Mouse (Mus musculus) kidney, adult 9 months (tissue): ENCODE results near the gene Gtf3c4.

Experiments
- DNase-seq: peaks from one replicate; pipeline ENCODE4 v3.0.0; 2022

Gtf3c4 gene

DNA sequence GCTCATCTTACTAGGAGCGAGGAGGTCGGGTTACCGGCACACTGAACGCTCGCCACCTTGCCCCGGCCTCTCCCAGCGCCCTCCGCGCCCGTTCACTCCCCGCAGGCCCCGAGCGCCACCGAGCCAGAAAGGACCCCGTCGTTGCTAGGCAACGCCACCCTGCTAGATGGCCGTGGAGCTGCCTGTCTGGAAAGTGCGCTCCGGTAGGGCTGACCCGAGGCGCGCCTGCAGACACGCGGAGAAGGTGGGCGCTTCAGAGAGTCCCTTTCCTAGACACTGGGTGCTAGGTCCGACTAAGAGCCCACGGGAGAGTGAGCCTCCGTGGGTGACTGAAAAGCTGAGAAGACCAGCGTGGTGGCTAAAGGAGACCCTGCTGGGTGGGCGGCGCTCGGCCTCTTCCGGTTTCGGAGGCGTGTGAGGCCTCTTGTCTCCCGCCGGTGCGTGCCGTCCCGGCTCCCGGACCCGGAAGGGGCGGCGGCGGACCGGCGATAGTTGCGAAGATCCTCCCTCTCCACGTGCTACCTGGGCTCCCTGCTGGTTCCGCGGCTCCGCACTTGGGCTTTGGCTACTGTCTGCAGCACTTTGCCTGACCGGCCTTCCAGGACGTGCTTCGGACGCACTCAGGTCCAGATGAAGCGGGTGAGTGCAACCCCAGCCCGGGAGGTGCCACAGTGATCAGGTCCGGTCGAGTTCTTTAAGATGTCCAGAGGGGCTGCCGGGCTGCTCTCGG lies at the start of gene Gtf3c4, which contains the start of gene Ddx31:
Gene Gtf3c4 (minus strand): TSS at position 139 of the 730 bp plus-strand sequence.
Gene Ddx31 (plus strand): TSS at position 185 of the 730 bp plus-strand sequence.
- DNase-seq: peak; percentile 93

DNA sequence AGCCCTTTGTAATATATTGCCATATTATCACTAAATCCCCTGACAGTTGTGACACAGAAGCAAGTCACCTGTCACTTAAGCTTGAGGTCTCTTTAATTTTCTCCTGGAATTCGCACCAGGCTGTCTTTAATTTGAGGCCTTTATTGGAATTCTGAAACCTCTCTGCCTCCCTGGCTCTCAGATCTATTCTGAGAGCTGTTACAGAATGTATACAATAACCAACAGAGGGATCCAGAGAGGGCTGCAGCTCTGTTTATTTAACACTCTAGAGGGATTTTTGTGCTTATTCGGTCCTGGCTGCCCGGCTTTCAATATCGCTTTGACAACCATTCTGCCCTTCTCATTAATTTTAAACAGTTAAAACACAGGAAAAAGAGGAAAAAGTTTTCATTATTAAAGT lies 44.8 kb upstream of the Gtf3c4 start:
- DNase-seq: no peak

DNA sequence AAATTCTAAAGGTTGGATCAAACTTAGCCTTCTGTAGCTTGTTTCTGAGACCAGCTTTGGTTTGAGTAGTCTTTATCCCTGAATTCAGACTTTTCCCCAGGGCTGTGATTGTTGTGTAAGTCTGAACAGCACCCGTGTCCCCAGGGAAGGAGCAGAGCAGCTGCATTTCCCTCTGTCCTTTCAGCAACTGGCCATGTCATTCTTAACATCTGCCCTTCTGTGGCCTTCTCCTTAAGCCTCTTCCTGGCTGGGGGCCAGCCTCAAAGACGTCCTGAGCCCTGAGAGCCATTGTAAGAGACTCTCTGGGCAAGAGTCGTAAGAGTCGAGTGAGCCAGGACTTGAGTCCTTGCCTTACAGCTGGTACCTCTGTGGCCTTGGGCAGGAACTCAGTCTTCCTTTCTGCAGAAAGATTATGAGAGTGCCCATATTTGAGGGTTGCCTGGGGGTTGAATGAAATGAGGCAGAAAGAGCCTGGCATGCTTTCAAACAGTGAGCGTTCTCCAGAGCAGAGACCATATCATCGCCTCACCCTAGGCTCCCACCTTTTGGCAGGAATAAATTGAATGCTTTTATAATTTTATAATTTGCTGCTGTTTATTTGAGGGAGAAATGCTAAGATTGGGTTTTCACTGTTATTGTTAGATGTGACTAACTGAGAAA lies 42.8 kb upstream of the Gtf3c4 start:
- no peak for DNase-seq

DNA sequence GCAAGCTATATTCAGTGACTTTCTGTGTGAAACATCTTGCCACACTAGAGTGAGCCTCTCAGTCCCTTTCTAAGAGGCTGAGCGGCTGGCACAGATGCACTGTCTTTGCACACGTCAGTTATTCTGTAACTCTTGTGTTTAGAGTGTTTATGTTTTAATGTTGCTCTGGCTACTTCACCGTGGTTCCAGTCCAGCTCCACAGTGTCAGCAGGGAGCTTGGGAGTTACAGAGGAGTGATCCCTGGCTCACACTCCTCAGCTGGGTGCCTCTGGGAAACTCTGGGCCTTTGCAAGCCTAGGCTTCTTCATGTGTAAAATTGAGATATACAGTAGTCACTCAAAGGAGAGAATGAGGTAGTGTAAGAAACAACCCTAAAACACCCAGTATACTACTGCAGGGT lies 41.9 kb upstream of the Gtf3c4 start:
- no peak for DNase-seq

DNA sequence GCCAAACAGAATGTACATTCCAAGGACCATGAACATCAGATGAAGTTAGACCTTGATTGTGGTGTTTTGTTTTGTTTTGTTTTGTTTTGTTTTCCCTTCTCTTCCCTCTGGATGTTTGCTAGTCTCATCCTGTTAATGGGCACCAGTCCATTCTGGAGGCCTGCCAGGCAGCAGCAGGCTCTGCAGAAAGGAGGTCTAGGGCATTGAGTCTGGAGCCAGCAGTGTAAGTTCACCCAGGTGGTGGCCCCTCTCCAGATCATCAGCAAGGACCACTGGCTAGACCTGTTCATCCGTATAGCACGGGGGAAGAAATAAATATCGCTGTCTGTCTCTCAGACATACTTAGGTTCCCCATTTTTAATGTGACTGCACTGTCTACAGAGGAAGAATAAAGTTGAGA lies 41.1 kb upstream of the Gtf3c4 start:
- DNase-seq: no peak

DNA sequence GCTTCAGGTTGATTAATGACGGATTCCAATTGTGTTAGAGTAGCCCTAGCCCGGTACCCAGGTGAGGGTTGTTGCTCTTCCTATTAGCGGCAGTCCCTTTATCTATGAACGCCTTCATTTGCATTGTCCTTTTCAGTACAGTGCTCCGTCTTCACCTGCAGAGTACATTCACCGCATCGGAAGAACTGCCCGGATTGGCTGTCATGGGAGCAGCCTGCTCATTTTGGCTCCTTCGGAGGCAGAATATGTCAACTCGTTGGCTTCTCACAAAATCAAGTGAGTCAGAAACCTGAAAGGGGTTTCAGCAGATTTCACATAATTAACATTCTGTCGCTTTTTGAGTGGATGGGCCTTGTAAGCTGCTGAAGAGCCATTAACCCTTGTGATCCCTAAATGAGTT lies 35.4 kb upstream of the Gtf3c4 start:
- DNase-seq: no peak

DNA sequence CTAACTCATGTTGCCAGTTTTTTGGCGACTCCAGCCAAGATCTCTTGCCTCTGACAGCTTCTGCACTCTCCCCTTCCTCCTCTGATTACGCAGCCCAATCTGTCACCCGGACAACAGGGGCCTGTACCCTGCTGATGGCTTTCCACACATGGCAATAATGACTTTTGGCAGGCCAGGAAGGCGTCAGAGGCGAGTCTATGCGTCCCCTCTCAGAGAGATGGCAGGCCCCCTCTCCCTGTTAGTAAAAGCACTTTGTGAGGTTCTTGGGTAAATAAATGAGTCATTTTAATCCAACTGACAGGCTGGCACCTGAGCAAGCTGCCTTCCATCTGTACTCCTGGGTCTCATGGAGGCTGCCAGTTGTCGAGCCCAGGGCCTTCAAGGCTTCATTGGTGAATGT lies 27.3 kb upstream of the Gtf3c4 start:
- no peak for DNase-seq

DNA sequence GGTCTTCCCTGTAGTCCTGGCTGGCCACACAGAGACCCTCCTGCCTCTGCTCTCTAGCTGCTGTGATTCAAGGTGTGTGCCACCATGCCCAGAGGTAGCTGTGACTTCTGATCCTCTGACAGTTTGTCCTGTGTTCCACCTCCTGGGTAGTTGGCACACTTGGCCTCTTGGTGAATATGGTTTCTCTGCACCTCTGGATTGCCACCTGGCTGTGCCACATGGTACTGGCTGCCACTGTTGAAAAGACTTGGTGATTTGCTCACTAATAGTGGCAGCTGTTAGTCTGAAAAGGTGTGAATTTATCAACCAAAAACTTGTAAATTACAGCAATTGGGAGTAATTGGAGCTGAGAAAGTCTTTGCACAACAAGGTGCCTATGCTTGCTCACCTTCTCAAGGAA lies 23.7 kb upstream of the Gtf3c4 start:
- DNase-seq: no peak

DNA sequence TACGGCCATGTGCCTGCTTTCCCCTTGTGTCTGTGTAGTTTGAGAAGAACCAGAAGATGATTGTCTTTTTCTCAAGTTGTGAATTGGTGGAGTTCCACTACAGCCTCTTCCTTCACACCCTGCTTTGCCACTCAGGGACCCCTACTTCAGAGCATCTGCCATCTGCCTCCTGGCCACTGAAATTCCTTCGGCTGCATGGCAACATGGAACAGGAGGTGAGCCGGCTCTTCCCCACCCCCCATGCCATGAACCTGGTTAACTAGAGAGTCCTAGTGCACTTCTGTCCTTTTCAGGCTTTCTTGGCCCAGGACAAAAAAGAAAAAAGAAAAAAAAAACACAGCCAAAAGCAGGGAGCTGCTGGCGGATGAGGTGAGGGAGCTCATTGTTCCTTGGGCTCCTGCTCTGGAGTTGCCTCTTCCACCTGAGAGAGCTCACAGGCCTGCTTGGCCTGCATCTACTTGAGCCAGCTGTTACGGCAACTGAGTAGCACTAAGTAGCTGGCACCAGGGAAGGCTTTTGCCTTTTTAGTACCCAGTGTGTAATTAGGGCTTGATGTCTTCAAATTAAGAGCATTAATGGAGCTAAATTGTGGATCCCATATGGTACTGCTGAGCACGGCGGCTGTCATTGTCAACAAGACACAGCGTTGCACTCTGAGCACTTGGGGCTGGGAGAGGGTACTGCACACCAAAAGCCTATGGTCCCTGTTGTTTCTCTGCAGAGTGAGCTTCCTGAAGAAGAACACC lies 20.7 kb upstream of the Gtf3c4 start:
- DNase-seq: no peak

DNA sequence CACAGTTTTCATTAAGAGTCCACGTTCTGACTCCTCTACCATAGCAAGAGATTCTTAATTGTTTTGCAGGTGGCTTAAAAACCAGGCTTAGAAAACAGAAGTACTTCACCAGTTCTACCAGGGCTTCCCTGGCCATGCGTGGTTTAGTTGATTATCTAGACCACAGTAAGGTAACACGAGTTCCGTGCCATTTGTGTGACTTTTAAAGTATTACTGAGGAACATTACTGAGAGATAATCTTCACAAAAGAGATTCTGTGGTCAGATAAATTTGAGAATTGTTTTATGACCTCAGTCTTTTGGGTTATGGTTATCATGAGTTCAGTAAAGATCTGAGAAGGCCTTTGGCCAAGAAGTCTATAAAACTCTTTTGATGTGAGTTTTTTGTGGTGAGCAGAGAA lies 19.1 kb upstream of the Gtf3c4 start:
- DNase-seq: no peak

DNA sequence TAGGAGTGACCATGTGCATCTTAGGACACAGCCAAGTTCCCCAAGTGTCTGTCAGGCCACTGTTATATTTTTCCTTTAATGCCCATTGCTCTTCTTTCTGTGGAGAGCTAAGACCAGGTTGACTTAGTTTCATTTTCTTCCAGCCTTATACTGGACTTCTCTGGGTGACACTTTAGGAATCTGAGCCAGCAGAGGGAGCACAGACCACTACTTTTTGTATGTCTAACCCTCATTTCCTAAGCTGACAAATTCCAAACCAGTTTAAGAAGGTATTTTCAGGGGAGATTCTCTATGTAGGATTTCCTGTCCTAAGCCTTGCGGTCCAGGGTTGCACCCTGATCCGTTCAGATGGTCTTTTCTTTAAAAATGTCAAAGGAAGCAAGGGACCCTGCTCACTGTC lies 15.6 kb upstream of the Gtf3c4 start:
- DNase-seq: no peak

DNA sequence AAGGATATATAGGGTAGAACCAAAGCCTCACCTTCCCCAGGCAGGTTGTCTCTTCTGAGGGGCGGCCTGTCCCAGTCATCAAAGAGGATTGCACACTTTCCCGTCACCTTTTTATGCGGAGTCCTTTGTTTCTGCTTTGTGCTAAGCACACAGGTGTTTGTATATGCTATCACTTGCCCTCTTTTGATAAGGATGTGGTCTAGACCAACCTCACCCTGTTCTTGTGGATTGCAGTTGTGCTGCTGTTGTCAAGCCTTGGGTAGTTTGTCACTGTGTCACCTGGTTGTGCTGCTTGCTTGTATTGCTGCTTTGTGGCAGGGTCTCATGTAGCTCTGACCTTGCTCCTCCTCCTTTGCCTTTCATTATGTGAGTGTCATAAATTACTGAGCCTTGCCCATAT lies 12.4 kb upstream of the Gtf3c4 start:
- DNase-seq: no peak

DNA sequence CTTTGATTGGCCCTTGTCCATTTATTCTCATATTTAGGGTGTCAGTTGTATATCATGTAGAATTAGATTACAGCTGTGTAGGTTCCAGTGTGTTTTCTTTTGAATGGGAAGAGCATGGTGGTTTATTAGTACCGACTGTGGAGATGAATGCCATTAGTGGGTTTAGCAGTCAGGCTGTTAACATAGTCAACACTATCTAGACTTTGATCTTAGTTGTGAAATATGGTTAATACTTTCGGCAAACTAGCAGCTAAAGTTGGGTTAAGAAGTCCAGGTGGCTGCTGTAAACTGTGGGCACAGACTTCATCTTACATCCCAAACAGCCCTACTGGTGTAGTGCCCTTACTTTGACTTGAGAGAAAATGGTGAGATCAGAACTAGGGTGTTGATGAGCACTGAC lies 8.7 kb upstream of the Gtf3c4 start:
- DNase-seq: no peak

DNA sequence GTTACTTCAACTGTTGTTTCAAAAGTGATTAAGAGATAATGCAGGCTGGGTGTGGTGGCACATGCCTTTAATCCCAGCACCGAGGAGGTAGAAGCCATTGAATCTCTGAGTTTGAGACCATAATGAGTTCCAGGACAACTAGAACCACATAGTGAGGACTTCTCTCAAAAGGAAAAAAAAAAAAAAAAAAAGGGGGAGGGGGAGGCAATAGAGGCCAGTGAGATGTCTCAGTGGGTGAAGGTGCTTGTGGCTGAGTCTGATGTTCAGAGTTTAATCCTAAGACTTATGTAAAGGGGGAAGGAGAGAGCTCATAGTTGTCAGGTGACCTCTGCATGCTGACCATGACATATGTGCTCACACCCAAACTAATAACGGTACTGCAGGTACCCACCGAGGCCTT lies 1.9 kb upstream of the Gtf3c4 start:
- no peak for DNase-seq

DNA sequence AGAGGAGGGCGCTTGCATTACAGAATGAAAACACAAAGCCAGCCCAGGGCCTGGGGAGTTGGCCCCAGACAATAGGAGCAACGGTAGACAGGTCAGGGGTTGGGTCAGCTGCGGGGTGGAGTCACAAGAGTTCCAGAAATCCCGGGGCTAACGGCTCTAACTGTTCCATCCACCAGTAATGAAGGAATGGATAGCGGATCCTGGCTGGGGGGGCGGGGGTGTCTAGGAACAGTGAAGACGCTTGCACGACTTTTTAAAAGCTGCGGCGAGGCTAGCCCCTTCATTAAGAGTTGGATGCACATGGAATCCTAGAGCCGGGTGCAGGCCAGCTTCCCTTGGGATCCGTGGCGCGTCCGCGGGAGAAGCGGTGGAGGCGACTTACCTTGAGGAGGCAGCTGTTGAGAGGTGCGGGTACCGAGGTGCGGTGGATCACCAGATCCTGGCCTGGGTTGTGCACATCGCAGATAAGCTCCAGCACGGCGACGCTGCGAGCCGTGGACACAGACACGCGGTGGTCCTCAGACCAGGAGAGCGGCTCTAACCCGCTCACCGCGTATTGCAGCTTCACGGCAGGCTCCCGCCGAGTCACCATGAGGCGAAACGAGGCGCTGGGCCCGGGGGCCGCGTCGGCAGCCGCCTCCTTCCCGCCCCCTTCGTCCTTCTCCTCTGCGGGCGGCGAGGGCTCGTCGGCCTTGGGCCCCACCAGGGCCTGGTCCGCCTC lies 499 bp downstream of the Gtf3c4 start:
- peak; percentile 11 for DNase-seq

DNA sequence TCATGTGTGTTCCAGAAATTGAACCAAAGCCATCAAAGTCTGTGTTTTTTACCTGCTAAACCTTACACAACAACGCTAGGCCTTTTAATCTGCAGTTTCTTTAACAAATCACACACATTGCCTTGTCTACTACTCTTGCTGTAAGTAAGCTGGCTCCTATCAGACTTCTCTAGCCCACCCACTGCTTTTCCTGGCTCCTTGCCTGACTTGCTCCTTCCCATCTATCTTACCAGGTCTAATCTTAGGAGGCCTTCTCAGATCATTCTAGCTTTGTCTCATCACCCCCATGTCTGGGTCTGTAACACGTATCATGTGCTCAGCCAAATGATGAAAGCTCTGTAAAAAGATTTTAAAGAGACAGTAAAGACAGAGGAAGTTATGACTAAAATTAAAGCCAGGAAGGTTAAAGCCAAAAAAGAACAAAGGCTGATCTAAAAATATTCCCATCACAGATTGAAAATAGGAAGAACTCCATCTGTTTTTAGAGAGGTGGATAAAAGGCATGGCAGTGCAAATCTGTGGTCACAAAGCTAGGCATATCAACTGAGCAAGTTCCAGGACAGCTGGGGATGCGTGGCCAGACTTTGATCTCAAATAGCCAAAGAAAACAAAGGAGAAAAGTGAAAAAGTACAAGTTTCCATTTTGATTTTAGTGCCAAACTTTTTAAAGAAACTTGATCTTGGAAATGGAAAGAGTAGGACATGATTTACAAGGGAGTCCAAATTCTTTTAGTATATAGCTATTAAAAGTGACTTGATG lies 3.8 kb downstream of the Gtf3c4 start:
- no peak for DNase-seq

DNA sequence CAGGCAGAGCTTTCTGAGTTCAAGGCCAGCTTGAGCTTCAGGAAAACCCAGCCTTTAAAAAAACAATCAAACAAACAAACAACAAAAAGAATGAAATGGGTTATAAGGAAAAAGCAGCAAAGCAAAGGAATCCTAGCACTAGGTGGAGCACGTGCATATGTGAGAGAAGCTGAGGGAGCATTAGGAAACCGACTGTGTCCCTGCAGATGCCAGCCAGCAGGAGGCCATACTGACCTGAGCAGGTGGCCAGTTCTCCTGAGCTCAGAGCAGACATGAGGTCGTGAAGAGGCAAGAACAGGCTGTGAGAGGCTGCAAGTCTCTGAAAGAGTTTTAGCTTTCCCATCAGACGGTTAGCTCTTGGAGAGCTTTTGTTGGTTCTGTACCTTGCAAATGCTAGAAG lies 10.9 kb downstream of the Gtf3c4 start:
- DNase-seq: peak; percentile 39

DNA sequence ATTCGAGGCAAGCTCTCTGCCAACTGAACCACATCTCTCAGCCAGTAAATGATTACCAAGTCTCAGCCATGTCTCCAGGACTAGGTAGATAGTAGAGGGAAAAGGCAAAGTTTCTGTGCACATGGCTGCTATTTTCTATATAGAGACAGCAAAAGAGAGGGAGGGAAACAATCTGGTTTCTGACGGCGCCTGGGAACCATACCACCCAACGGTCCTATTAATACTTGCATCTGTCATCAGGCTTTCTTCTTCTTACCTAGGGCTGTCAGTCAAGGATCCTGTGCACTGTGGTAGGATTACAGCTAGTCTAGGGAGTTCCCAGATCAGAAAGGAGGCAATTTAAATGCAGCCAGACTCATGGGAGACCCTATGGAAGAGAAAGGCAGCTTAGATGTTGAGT lies 21.3 kb downstream of the Gtf3c4 start:
- peak; percentile 16 for DNase-seq

DNA sequence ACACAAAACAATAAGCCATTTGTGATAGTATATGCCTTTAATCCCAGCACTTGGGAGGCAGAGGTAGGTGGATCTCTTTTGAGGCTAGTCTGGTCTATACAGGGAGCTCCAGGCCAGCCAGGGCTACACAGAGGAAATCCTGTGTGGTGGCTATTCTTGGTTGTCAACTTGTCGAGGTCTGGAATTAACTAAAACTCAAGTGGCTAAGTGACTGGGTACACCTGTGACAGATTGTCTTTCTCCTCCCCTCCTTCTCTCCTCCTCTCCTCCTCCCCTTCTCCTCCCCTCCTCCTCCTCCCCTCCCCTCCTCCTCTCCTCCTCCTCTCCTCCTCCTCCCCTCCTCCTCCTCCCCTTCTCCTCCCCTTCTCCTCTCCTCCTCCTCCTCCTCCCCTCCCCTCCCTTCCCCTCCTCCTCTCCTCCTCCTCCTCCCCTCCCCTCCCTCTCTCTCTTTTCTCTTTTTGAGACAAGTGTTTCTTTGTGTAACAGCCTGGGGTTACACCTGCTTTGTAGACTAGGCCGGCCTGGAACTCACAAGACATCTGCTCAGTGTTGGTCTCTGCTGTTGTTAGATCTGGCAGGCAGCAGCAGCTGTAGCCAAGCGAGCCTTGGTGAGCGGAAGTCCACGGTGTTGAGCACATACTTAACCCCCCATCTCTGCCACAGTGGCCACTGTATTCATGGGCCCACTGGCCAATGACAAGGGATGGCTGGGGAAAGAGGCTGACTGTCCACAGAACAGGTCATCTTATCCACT lies 29.7 kb downstream of the Gtf3c4 start:
- DNase-seq: no peak

DNA sequence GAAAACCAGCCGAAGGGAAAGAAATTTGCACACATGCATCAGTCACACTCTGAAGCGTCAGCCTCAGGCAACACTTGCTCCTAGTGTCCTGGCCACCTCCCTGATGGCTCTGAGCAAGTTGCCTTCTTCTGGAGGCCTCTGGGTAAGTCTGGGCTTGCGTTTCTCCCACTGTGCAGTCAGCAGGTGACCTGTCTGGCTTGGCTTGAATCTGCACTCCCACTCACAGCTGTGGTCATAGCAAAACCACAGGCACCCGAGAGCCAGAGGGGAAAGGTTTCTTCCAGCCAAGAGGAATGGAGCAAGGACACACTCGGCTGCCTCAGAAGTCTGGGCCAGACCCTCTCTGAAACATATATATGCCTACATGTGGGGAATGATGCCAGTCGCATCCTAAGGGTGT lies 31.3 kb downstream of the Gtf3c4 start:
- DNase-seq: no peak

DNA sequence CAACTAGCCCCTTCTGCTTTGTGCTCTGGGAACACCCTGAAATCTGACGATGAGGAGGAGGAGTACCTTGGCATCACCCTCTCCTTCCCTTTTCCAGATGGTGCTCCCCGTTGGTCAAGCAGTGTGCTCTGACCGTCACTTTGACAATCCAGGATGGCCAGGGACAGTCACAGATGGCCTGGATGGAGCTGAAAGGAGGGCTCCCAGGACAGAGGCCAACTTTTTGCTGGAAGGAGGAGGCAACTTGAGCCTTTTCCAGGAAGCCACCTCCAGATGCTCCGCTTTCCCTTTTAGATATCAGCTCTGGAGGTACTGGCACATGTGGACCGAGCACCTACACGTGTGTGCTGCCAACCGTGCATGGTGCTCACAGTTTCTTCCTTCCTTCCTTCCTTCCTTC lies 36.8 kb downstream of the Gtf3c4 start:
- no peak for DNase-seq

DNA sequence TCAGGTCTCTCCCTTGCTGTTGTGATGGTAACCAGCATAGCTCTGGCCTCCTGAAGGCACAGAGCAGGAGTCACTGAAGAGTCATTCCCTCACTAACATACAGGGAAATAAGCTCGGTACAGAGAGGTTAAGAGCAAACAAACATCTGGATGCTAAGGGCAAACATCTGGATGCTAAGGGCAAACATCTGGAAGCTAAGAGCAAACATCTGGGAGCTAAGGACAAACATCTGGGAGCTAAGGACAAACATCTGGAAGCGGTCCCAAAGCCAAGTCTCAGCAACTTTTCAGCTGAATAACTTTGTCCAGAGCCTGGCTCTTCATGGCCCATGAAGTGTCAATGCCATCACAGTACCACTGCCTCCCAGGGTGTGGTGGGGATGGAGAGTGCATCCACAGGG lies 40.6 kb downstream of the Gtf3c4 start:
- DNase-seq: no peak
